Mouse (Mus musculus): ENCODE data around the gene Rgs6.

GRCm38 (mm10) chr12:82667441-82667840 lies 79.3 kb downstream of the Rgs6 start:
- TF ChIP-seq CTCF (IDR thresholded peaks at IDR 0.05; ENCODE audit: borderline replicate concordance, insufficient read depth, low read depth, low read length): no peak
- no peak for TF ChIP-seq POLR2A (IDR thresholded peaks at IDR 0.05; ENCODE audit: borderline replicate concordance, insufficient read depth, low read length)

Data from cerebellum, adult 2 months (tissue).